Mouse (Mus musculus): ENCODE results near the gene Afap1. TPM values are rescaled to one million over a fixed set of nuclear protein-coding genes. Genes with fewer than 3 reads are reported as not detected.

Gene Afap1
- polyA plus RNA-seq, 1 experiment from 2014 or later: 25.6 TPM

DNA sequence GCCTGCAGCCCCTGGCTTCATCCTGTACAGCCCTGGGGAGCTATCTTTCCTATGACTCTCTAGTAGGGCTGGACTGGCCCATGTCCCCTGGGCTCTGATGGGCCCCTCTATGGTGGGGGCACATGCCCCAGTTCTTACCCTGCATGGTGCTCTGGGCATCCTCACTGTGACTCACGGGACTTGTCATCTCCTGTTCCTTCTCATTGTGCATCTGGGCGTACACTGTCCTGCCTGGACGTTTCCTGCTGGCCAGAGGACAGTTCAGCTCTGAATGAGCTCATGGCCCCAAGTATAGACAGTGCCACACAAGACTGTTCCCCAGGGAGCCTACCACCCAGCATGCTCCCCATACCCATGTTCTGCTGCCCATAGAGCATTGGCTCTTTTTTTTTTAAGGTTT lies 128.0 kb downstream of the Afap1 start:
- Histone ChIP-seq H3K9me3 (no peaks in the 10 kb centered on the region), H3K27ac (no peak overlapping the region), H3K9ac (no peak overlapping the region), H3K4me1 (no peaks in the 10 kb centered on the region), H3K36me3 (no peaks in the 10 kb centered on the region; the same call in 1 of the 2 replicates), H3K27me3 (no peaks in the 10 kb centered on the region), H3K4me2 (replicated peaks) (no peak overlapping the region), H3K4me3 (no peak overlapping the region)
- WGBS: 75% methylated on average over 3 of the region's 3 CpGs
- no peak for ATAC-seq (ENCODE audit: insufficient number of reproducible peaks, insufficient read depth, low FRiP score, low TSS enrichment)

DNA sequence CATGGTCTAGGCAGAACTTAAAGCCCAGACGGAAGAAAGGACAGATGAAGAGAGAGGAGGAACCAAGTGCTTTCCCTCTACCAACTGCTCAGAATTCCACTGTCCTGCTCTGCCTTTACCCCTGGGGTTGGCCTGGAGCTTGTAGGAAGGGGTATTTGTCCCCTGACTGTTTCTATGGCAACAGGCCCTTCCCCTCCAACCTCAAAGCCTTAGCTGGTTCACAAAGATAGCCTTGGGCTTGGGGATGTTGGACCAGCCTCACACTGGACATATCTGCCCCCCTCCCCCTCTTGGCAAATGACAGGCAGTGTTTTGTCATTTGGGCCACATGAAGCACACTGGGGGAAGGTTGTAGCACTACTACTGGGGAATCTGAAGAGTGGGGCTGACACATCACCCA lies 129.2 kb downstream of the Afap1 start:
- no peaks in the 10 kb centered on the region; the same call in 1 of the 2 replicates for H3K36me3 ChIP-seq
- H3K9ac ChIP-seq: no peak overlapping the region
- no peak overlapping the region for H3K27ac ChIP-seq
- H3K4me1 ChIP-seq: no peaks in the 10 kb centered on the region
- H3K9me3 ChIP-seq: no peaks in the 10 kb centered on the region
- ATAC-seq (ENCODE audit: insufficient number of reproducible peaks, insufficient read depth, low FRiP score, low TSS enrichment): no peak
- H3K4me2 ChIP-seq (replicated peaks): no peak overlapping the region
- no peak overlapping the region for H3K4me3 ChIP-seq
- WGBS: 71% methylated on average over 1 of the region's 1 CpGs
- H3K27me3 ChIP-seq: no peaks in the 10 kb centered on the region

DNA sequence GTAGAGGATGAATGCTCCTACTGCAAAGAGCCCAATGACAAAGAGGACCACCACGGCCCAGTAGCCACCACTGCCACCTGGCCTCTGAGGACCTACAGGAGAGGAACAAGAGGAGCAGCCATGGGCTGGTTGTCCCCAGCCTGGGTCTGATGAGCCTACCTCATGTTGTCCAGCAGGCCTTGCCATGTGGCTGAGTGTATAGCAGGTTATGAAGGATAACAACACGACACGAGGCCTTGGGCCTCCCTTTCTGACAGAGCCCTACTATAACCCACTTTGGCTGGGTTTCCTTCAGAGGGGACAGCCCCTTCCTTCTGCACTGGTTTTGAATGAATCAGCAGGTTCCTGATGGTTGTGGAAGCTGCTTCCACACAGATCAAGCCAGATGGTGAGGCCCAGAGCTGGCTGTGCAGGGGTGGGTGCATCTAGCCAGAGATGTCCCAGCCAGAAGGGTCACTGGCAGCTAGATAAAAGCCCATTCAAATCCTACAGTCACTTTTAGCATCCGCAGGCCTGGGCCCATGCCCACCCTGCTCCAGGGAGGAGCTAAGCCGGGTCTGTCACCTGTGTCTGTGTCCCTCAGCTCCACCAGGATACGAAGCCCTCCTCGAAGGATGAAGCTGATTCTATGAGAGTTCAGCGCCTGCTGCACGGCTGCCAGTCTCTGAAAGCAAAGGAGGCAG lies 131.0 kb downstream of the Afap1 start:
- no peak for ATAC-seq (ENCODE audit: insufficient number of reproducible peaks, insufficient read depth, low FRiP score, low TSS enrichment)
- Histone ChIP-seq H3K9ac (no peak overlapping the region), H3K27me3 (no peaks in the 10 kb centered on the region), H3K27ac (no peak overlapping the region), H3K36me3 (no peaks in the 10 kb centered on the region), H3K4me1 (no peaks in the 10 kb centered on the region), H3K4me3 (no peak overlapping the region), H3K9me3 (no peaks in the 10 kb centered on the region), H3K4me2 (replicated peaks) (no peak overlapping the region)
- 87% methylated on average over 9 of the region's 9 CpGs for WGBS

DNA sequence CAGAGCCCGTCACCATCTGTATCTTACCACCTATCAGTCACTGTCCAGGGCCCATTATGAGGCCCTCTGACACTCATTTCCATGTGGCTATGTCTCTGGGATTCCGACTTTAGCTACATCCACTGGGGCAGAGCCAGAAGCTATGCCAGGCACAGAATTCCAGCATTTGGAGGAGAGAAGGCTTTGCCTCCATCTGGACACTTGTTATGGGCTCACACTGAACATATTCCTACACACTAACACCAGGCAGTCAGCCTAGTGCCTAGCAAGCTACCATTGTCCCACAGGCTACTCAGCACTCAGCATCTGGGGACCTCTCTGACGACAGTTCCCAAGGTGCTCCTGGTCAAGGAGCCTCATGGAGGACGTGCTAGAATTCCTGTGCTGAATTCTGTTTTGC lies 132.0 kb downstream of the Afap1 start:
- no peaks in the 10 kb centered on the region for H3K27me3 ChIP-seq
- 73% methylated on average over 4 of the region's 4 CpGs for WGBS
- ATAC-seq (ENCODE audit: insufficient number of reproducible peaks, insufficient read depth, low FRiP score, low TSS enrichment): no peak

DNA sequence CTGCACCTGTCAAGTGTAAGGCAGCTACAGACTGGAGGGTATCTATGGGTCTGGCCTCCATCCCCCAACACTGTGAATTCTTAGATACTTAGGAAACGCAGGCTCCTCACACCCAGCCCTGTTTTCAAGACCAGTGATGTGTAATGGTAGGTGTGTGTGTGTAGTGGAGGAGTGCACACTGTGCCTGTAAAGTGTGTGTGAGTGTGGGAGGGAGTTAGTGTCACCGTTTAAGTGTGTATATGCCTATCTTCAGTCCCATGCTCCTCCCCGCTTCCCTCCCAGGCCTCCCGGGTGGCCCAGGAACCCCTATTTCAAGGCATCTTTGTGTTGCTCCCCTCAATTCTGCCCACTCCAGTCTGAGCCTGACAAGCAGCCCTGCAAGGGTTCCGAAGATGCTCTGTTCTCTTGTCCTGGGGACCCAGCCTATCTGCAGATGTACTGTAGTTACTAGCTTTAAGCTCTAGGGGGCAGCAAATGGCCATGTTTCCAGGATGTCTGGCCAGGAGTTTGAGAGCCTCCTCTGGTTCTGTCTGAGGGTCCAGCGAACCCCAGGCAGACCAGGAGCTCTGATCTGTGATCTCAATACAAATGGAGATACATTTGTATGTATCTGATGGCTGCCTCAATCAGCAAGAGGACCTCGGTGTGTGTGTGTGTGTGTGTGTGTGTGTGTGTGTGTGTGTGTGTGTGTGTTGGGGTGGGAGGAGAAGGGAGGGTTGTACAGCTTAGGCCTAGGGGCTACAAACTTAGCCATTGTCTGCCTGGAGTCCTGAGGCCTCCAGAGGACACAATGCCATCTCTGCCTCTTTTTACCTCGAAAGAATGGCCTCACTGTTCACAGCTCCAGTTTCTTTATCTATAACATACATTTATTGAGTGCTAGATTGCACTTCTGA lies 140.7 kb downstream of the Afap1 start:
- H3K9me3 ChIP-seq: no peaks in the 10 kb centered on the region
- H3K4me2 ChIP-seq (replicated peaks): no peak overlapping the region
- 0 out of 2 replicates have a peak, but pooled peaks cover 4% of the 10 kb centered on the region for H3K36me3 ChIP-seq
- 41% methylated on average over 8 of the region's 8 CpGs for WGBS
- H3K4me1 ChIP-seq: no peaks in the 10 kb centered on the region
- ATAC-seq (ENCODE audit: insufficient number of reproducible peaks, insufficient read depth, low FRiP score, low TSS enrichment): no peak
- no peak overlapping the region for H3K27ac ChIP-seq
- H3K27me3 ChIP-seq: no peaks in the 10 kb centered on the region
- no peak overlapping the region for H3K4me3 ChIP-seq
- H3K9ac ChIP-seq: no peak overlapping the region

More for the DNA sequence above, 132.0 kb downstream of the Afap1 start:
- no peak overlapping the region for H3K9ac ChIP-seq
- H3K27ac ChIP-seq: no peak overlapping the region
- H3K36me3 ChIP-seq: no peaks in the 10 kb centered on the region
- H3K4me3 ChIP-seq: no peak overlapping the region
- H3K9me3 ChIP-seq: no peaks in the 10 kb centered on the region
- H3K4me1 ChIP-seq: no peaks in the 10 kb centered on the region
- no peak overlapping the region for H3K4me2 ChIP-seq (replicated peaks)

DNA sequence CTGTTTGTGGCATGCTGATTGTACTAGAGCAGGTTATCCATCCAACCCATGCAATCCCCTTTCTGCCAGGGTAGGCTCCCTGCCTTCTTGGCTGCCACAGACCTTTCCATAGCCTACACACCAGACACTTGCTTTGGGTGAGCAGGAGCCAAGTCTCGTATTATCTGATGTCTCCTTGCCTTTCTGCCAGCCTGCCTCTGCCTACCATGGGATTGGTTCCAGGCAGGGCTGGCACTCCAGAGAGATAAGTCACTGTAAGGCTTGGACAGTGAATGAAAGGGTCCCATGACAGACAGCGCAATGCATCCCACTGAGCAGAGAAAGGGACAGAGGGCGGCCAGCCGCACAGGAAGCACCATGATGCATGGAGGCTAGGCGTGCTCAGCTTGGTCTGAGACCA lies 146.5 kb downstream of the Afap1 start:
- no peak overlapping the region for H3K4me2 ChIP-seq (replicated peaks)
- ATAC-seq (ENCODE audit: insufficient number of reproducible peaks, insufficient read depth, low FRiP score, low TSS enrichment): no peak
- no peaks in the 10 kb centered on the region for H3K9me3 ChIP-seq
- H3K4me3 ChIP-seq: no peak overlapping the region
- H3K27me3 ChIP-seq: no peaks in the 10 kb centered on the region
- H3K27ac ChIP-seq: no peak overlapping the region
- WGBS: 91% methylated on average over 5 of the region's 5 CpGs
- 0 out of 2 replicates have a peak, but pooled peaks cover 4% of the 10 kb centered on the region for H3K36me3 ChIP-seq
- H3K4me1 ChIP-seq: peaks cover 10% of the 10 kb centered on the region; the same call in 1 of the 2 replicates
- H3K9ac ChIP-seq: no peak overlapping the region

DNA sequence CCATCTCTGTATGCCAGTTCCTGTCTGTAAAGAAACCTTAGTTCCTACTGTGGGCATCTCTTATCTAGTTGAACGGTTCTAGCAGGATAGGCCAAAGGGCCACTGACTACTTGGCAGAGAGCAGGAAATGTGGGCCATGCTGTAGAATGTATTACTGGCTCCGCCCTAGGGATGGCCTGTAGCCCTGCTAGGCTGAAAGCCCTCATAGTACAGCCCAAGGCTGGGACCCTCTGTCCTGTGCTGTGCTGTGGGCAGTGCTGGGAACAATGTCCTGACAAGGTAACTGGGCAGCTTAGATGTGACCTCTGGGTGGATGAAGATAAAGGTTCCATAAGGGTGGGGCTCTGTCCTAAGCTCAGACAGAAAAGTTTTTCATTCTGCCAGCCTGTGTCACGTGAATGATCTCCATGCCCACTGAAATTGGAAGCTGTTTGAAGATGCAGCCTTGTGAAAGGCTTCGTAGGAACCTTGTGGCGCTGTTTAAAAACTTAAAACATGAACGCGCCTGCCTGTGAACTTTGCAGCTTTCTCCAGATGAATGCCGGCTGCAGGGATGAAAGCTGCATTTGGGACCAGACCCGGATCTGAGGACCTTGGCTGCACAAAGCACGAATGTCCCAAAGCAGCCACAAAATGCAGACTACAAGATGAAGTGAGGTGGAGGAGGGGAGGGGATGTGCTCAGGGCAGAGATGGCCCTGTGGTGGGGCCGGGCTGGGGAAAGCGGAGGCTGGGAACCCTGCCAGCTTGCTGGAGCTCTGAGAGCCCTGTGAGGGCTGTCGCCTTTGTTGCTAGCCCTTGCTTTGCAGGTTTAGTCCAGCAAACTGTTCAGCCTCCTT lies 147.5 kb downstream of the Afap1 start:
- Histone ChIP-seq H3K4me2 (replicated peaks) (no peak overlapping the region), H3K4me1 (peaks cover 10% of the 10 kb centered on the region; the same call in 1 of the 2 replicates), H3K27ac (peak overlapping the region; percentile 47; the same call in 1 of the 2 replicates), H3K9ac (no peak overlapping the region), H3K4me3 (no peak overlapping the region), H3K36me3 (0 out of 2 replicates have a peak, but pooled peaks cover 4% of the 10 kb centered on the region), H3K27me3 (no peaks in the 10 kb centered on the region), H3K9me3 (no peaks in the 10 kb centered on the region)
- 74% methylated on average over 13 of the region's 13 CpGs for WGBS
- peak; percentile 30; the same call in 1 of the 2 replicates for ATAC-seq (ENCODE audit: insufficient number of reproducible peaks, insufficient read depth, low FRiP score, low TSS enrichment)

DNA sequence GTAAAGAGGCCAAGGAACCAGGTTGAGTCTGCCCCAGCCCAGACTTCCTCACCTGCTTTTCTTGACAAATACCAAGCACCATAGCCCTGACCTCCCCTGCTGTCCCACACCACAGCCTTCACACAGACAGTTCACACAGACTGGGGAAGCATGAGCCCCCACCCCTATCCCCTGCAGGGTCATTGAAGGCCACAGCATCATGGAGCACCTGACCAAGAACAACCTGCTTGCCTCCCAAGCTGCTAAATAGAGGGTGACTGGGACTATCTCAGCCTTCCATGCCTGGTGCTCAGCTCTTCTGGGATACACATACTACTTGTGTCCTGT lies 148.1 kb downstream of the Afap1 start:
- 0 out of 2 replicates have a peak, but pooled peaks cover 4% of the 10 kb centered on the region for H3K36me3 ChIP-seq
- no peak overlapping the region for H3K9ac ChIP-seq
- no peak overlapping the region for H3K4me3 ChIP-seq
- no peaks in the 10 kb centered on the region for H3K27me3 ChIP-seq
- H3K9me3 ChIP-seq: no peaks in the 10 kb centered on the region
- peak overlapping the region; percentile 47; the same call in 1 of the 2 replicates for H3K27ac ChIP-seq
- peaks cover 10% of the 10 kb centered on the region; the same call in 1 of the 2 replicates for H3K4me1 ChIP-seq
- ATAC-seq (ENCODE audit: insufficient number of reproducible peaks, insufficient read depth, low FRiP score, low TSS enrichment): no peak
- no peak overlapping the region for H3K4me2 ChIP-seq (replicated peaks)

DNA sequence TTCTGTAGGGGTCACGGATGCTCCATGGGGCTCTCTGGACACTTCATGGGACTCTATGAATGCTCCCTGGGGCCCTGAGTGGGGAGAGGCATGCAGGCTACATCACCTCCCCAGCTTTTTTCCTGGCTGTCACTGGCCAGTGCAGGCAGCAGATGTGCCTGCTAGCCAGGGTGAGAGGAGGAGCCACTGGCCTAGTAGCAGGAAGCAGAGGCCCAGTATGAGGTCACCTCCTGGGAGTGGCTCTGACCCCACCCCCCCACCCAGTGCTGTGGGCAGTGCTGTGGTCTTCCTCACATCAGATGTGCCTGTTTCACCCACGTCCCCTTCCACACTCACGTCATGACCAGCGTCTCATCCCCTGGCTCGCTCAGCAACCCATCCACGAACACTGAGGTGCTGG lies 148.6 kb downstream of the Afap1 start:
- peaks cover 10% of the 10 kb centered on the region; the same call in 1 of the 2 replicates for H3K4me1 ChIP-seq
- no peaks in the 10 kb centered on the region for H3K9me3 ChIP-seq
- no peaks in the 10 kb centered on the region for H3K27me3 ChIP-seq
- H3K4me3 ChIP-seq: no peak overlapping the region
- H3K27ac ChIP-seq: 0 out of 2 replicates have a peak overlapping the region, but pooled peaks have one; percentile 47
- no peak overlapping the region for H3K4me2 ChIP-seq (replicated peaks)
- no peak overlapping the region for H3K9ac ChIP-seq
- ATAC-seq (ENCODE audit: insufficient number of reproducible peaks, insufficient read depth, low FRiP score, low TSS enrichment): no peak
- WGBS: 80% methylated on average over 6 of the region's 6 CpGs
- 0 out of 2 replicates have a peak, but pooled peaks cover 4% of the 10 kb centered on the region for H3K36me3 ChIP-seq

DNA sequence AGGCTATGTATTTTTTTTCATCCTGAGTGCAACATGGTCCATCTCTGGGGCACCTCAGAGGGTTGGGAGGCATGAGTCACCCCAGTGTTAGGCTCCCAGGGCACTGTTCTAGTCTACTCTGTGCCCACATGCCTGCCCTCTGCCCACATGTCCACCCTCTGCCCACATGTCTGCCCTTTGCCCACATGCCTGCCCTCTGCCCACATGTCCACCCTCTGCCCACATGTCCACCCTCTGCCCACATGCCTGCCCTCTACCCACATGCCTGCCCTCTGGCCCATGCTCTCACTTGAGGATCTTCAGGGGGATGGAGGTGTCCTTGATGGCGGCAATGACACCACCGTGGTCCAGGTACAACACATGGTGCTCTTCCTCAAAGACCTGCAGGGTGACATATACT lies 150.0 kb downstream of the Afap1 start:
- no peak overlapping the region for H3K27ac ChIP-seq
- H3K27me3 ChIP-seq: no peaks in the 10 kb centered on the region
- H3K36me3 ChIP-seq: no peaks in the 10 kb centered on the region
- H3K4me2 ChIP-seq (replicated peaks): no peak overlapping the region
- 95% methylated on average over 2 of the region's 2 CpGs for WGBS
- peaks cover 10% of the 10 kb centered on the region; the same call in 1 of the 2 replicates for H3K4me1 ChIP-seq
- no peaks in the 10 kb centered on the region for H3K9me3 ChIP-seq
- ATAC-seq (ENCODE audit: insufficient number of reproducible peaks, insufficient read depth, low FRiP score, low TSS enrichment): no peak
- H3K4me3 ChIP-seq: no peak overlapping the region
- no peak overlapping the region for H3K9ac ChIP-seq

Measured in embryonic facial prominence, embryonic 12.5 days (tissue).